Mouse (Mus musculus) brain, embryonic 14.5 days (tissue): Measurements from ENCODE around the gene Pepd.

Experiments
- CTCF ChIP-seq: fragments of 200-500 bp; IDR thresholded peaks from 2 replicates; pipeline ENCODE4 v1.5.1; 2012; ENCODE audit warnings: inconsistent platforms, mild to moderate bottlenecking, moderate library complexity, borderline replicate concordance; ENCODE audit not compliant: insufficient read depth, insufficient read length; ENCODE audit errors: extremely low read depth
- POLR2A ChIP-seq: fragments of 200-500 bp; IDR thresholded peaks from 2 replicates; pipeline ENCODE4 v1.6.1; 2012; ENCODE audit warnings: mild to moderate bottlenecking, inconsistent platforms, borderline replicate concordance; ENCODE audit not compliant: poor library complexity, insufficient read depth, insufficient read length, severe bottlenecking; ENCODE audit errors: extremely low read depth

GRCm38 (mm10) chr7:34975913-34976312, 63.7 kb downstream of the Pepd start:
- TF ChIP-seq CTCF (no peak), POLR2A (no peak)
